Mouse (Mus musculus) A20 (cell line): ENCODE results near the gene Trim47.

Source experiments
- DNase-seq: peaks from one replicate; pipeline ENCODE4 v3.0.0-alpha.2; 2011; ENCODE audit warnings: low read depth, low spot score

The Trim47 gene

DNA sequence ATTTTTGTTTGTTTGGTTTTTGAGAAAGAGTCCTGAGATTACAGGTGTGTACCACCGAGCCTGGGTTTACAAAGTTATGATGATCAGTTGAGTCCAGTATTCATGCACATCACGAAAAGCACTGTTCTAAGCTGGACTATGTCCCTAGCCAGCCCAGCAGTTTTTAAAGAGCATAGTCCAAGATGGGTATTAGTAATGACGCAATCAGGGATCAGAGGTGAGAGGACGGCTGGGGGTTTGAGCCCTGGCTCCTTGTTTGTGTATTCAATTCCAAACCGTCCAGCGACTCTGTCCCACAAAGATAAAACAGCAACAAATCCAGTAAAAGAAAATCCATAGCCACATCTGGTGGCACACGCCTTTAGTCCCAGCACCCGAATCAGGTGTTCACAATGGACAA is 38.8 kb downstream of the Trim47 start:
- DNase-seq: no peak

DNA sequence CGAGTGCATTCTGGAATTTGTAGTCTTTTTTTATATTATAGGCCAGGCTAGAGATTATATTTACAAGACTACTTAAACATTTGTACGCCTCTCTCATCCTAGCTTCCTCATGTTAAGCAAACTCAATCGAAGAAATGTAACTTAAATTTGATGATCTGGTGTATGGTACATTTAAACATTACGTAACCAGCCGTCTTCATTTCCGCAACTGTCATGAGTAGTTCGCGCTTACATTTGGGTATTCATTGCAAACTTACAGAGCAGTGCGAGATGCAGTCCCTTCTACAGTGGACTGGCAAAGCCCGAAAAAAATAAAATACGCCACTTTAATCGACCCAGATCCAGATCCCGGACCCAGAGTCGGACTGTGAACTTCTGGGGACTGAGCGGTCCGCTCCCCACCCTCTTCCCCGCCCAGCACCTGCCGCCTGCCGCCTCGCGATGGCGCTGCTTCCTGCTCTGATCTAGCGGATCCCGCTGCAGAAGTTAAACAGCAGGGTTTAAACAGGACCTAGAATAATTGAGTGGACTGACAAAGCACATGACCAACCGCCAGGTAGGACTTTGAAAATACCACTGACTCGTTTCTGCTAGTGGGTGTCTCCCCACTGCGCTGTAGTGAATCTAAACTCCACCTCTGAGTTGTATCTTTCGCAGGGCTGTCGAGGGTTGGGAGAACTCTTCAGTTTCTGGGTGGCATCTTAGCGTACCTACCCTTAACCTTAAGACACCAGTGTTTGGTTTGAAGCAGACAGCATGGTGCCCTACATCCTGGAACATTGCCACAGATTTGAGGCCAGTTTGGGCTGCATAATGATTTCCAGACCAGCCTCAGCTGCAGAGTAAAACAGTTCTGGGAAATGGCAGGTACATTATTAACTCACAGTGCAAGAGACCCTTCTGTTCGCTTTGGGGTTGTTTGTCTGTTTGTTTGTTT is 39.5 kb downstream of the Trim47 start:
- peak; percentile 94 for DNase-seq

DNA sequence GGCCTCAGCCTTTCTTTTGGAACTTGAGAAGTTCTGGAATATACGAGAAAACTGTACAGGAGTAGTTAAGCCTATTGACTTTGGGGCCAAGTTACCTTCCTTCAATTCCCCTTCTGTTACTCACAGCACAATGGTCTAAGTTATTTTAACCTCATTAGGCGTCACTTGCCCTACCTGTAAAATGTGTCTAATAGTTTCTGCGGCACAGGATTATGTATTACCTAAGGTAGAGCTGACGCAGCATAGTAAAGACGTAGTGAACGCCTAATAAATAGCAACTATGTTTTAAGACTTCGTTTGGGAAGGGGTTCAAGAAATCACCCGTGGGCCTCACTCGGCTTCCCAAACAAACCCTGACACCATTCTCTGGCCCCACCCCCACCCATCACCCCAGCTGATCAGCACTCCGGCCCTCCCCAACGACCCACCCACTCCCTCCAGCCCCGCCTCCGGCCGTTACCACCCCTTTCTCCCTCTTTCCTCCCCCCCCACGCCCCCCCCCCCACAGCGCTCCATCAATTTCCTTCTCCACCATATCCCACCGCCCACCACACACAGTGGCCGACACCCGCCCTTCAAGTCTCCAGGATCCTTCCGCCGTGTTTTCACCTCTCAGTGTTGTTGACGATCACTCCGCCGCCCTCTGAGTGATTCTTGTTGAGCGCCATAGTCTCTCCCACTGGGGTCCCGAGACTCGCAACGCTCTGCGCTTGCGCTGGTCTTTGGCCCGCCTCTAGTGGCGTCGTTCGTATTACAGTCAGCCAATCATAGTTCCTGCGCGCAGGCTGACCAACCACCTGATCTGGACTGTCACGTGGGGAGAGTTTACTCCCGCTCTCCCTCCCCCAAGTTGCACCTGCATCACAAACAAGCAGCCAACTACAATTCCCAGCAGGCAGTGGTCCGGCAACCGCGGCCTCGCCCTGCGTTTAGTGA is 40.5 kb downstream of the Trim47 start, which contains the start of gene Wbp2:
TSS of gene Wbp2 (minus strand) at position 738 of the 936 bp plus-strand sequence.
- DNase-seq: peak; percentile 99

DNA sequence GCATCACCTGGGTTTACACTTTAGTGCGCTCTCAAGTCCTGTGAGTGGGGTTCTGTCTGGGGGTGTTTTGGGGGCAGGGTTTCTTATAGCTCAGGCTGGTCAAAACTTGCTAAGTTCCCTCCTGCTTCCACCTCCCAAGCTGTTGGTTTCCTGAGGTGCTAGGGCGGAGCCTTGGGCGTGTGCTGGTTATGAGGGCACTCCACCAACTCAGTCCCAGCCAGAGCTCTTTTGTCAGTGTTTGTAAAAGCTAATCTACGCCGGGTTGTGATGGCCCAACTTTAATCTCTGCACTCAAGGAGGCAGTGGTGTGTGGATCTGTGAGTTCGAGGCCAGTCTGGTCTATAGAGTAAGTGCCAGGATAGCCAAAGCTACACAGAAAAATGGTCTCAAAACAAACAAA is 42.8 kb downstream of the Trim47 start:
- DNase-seq: no peak

DNA sequence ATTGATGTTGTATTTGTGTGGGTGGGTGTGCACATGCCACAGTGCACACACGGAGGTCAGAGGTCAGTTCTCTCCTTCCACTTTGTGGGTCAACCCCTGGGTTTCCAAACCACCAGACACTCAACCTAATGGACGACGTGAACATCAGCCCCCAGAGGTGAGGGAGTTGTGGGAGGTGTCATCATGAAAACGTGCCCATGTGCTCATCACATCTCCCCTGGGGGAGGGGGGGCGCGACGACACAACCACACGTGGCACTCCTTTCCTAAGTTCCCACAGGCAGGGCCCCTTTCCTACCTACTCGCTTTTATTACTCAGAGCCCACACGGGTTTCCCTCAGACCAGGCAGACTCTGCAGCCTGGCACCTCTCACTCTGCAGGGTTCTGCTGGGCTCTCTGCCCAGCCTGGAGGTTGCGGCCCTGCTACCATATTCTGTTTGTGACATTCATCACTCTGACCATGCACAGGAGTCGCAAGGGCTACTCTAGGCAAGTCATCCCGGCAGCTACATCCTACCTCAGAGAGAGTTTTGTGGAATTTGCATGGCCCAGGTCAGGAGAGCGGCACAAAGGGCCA is 43.8 kb downstream of the Trim47 start:
- DNase-seq: no peak

DNA sequence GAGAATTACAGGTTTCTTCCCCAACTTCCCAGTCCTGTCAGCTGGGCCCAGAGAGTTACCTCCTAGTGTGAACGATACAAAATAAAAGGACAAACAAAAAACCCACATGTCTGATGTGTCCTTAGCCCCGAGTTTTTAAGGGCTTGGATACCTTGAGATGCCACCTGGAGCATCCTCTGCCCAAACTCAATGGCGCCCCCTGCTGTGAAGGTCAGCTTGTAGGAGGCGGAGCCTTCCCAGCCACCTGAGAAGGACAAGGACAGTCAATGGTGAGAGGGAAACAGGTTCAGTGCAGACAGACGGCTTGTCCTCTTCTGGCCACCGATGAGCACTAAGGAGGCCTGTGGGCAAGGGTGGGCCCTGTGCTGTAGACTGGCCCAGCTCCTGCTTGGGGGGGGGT is 45.9 kb downstream of the Trim47 start:
- DNase-seq: peak; percentile 59

DNA sequence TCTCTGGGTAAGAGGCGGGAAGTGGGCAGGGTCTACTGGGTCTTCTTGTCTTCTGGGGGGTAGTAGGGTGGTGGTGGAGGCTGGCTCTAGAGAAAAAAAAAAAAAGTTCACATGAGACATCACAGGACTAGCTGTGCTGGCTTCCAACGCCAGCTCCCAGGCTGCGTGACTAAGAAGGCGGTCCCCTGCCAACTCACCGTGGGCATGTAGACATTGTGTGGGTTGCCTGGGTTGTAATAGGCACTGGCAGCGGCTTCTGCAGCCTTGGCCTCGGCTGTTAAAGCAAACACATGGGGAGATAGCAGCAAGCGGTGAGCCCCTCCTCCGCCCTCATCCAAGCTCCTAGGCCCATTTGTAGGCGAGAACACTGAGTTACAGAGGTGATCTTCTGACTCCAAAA is 47.5 kb downstream of the Trim47 start:
- no peak for DNase-seq

DNA sequence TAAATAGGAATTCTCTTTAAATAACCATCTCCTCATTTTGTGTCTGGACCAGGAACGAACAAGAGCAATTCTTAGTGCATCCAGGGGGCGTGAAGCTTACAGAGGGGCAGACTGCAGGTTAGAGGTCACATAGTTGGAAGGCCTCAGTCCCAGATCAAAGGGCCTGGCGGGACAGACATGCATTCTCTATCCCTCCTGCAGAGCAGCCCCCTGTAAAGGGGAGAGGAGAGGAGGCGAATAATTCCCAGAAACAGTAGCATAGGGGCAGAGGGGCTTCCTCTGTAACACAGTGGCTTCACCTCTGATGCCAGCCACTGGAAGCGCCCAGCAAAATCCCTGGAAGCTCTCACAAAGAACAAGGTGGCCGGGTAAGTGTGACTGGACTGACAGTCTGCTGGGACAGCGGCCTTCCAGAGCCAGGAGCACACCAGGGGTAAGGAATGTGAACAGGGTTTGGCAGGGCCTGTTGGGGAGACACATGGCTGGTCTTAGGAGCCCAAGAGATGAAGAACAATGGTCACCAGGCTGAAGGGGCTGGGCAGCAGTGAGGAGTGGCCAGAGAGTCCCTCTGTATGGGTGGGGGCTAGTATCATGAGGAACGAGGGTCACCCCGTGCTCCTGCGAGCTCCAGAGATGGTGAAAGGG is 48.2 kb downstream of the Trim47 start:
- DNase-seq: no peak

DNA sequence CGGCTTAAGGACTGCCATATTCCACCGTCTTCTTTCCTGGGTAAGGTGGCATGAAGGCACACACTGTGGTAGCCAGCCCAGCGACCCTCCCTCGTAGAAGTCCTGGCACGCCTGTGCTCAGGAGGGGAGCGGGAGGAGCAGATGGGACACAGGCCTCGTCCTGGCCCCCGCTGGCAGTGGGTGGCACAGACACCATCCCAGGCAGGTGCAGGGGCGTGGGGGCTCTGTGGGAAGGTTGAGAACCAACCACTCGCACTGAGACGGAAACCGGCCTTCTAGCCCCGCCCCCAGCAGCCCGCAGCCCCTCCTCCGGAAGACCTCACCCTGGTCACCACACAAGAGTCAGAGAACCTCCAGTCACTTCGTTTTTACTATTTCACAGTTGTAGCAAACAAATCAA is 48.8 kb downstream of the Trim47 start:
- DNase-seq: no peak

DNA sequence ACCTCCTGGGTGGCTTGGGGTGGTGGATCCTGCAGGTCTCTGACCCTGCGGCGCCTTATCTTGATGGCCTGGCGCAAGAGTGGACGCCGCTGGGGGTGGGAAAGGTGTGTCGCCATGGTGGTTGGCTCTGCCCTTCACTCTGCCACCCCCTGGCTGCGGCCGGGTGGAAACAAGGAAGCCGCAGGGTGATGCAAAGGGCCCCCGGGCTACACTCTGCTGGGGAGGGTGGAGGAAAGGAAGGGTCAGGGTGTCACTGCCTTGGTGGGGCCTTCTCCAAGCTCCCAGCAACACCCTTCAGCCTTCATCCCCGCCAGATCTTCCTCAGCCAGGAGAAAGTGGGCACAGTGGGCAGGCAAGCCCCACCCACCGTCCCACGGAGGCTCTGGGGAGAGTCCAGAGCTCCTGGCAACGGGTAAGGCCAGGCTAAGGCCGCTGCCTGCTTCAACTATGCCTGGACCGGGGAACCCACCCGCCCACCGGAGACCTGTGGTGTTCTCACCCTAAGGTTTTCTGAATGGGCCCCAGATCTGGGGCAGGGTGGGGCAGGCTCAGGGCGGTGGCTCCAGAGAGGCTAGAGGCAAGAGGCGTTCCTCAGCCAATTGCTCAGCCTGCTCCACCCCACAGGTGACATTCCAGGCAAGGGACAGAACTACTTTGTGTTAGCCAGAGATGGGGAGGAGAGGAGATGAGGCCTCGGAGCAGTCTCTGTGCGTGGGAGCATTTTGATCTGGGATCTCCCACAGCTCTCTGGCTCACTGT is 49.4 kb downstream of the Trim47 start, which contains the start of gene Unc13d:
TSS of gene Unc13d (minus strand) at position 516 of the 759 bp plus-strand sequence.
- no peak for DNase-seq

DNA sequence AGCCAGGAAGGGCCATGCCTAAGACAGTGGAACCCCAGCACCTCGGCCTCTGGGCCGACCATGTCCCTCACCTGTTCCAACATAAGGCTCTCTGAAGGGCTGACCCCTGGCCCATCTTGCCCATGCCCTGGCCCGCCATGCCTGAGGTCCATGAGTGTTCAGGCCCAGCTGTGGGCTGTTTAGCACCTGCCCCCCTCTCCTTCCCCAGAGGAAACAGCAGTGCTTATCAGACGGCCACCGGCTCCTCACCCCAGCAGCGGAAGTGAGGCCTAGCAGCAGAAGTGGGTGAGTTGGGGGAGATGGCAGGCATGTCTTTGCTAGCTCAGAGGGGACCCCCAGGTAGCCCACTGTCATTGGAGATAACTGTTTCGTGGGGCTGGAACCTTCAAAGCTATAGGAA is 50.2 kb downstream of the Trim47 start:
- no peak for DNase-seq

DNA sequence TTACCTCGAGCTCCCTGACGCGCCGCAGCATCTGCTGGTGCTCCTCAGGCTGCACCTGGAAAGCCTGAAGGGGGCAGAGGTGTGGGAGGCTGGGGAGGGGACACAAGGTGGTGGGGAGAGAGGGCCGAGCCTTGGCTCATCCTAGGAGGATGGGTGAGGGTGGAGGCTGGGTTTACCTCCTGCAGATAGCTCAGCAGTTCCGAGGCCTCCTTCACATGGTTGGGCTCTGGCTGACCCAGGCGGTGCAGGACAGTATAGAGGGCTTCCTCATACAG is 50.8 kb downstream of the Trim47 start:
- no peak for DNase-seq

DNA sequence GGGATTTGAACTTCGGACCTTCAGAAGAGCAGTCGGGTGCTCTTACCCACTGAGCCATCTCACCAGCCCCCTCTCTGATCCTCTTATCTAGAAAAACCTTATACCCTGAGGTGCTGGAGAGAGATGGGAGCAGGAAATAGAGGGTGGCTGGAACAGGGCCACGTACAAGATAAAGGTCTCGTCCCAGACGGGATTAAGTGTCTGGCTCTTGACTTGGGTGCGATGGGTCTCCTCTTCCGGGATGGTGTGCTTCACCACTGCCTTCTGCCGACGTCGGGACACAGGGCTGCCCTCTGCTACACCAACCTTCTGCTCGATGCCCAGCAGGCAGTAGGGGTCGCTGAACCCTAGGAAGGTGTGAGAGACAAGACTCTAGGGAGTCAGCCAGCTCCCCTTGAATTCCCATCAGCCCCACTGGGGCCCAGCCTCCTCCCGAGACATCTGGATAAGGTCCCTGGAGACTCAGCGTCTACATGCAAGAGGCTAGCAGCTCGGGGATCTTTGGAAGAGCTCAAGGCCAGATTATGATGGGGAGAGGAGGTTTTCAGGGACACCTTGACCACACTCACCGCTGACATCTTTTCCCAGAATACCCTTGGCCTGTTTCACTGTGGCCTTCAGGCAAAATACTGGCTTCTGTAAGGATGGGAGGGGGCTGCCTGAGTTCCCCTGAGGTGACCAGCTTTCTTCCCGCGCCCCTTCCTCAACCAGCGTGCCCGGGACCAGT is 51.3 kb downstream of the Trim47 start:
- DNase-seq: no peak

DNA sequence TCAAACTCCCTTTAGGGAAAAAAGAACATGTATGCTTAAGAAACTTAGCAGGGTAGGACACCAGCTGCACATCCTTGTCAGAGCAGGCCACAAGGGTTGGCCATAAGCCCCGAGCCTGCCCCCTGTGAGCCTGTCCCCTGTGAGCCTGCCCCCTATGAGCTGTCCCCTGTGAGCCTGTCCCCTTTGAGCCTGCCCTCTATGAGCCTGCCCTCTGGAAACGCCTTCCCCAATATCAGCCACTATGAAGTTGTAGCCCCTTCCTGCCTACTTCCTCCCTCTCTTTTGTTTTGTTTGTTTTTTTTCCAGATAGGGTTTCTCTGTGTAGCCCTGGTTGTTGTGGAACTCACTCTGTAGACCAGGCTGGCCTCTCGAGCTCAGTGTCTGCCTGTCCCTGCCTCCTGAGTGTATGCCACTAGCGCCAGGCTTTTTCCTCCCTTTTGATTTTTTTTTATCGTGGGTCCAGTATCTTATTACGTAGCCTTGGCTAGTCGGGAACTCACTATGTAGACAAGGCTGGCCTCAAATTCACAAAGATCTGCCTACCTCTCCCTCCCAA is 52.5 kb downstream of the Trim47 start:
- DNase-seq: no peak

DNA sequence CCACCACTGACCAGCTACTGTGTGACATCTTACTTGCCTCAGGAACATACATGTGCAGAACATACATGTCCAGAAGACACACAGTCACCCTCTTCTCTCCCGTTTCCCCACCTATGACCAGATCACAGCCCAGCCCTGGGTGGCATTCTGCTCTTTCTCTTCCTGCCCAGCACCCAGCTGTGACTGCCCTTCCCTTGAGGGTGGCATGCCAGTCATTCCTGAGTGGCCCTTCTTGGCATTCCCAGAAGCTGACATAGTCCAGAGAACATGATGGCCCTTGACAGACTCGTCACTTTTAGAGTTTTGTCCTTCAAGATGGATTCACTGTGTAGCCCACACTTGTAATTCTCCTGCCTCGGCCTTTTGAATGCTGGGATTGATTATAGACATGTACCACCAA is 54.4 kb downstream of the Trim47 start:
- no peak for DNase-seq

DNA sequence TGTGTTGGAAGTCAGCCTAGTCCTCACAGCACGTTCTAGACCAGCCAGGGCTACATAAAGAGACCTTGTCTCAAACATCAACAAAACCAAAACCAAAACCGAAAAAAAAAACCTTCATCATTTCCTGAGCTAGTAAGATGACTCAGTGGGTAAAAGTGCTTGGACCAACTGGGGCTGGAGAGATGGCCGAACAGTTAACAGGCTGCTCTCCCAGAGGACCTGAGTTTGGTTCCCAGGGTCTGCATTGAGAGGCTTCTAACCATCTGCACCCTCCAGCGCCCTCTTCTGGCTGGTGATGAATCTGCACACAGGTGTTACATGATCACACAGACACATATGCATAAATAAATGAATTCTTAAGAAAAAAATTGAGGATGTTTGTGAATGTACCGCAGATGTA is 55.5 kb downstream of the Trim47 start:
- peak; percentile 73 for DNase-seq

DNA sequence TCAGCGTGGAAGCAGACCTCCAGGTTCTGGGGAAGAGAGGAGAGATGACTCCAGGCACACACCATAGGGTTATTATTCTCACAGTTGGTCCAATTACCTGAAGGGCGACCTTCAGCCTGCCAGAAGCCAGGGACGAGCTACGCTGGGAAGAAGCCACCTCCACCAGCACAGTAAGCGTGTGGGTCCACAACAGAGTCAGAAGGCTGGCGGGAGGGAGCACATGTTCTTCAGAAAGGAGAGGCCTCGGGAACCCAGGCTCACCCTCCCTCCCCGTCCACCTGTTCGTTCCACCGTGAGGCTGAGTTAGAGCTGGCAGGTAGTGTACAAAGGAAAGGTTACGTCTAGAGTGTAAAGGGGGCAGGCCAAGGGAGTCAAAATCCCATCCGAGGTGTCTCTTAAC is 61.7 kb downstream of the Trim47 start:
- no peak for DNase-seq

DNA sequence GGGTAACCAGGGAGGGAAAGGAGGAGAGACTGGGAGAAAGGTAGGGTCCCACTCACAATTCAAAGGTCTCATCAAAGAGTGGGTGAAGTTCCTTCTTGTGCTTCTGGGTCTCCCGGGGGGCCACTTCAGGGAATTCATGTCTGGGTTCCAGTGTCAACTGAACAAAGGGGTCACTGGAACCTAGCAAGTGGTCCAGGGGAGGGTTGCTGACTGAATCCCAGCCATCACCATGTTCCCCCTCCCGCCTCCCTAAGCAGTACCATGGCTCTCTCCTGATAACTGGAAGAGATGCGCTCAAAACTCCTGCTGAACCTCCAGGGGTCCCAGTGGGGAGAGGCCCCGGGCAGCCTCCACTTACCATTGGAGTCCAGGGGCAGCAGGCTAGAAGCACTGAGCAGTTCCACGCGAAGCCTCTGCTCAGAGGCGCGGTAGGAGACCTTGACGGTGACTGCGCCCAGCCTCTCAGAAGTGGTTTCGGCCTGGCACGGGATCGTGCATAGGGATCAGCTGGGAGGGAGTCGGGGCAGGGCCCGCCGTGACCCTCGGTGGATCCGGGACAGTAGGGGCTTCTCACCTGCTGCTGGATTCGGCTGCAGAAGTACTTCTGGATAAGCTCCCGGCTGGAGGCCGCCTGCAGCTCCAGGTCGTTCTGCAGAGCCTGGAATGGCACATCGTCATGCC is 62.7 kb downstream of the Trim47 start:
- no peak for DNase-seq

DNA sequence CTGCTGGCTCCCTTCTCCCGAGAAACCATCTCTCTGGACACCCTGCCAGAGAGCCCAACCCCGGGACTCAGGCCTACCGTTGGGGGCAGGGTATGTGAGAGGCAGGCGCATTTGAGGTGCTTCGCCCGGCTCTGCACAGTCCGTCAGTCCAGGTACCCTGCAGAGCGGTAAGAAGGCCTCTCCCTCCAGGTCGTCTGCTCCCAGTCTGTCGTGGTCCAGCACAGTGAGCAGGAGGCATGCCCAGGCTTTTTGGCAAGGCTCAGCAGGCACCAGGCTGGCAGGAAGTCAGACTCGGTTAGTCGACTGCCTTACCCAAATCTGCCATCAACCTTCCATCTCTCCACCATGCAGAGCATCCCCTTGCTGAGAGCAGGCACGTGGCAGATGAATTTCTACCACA is 63.4 kb downstream of the Trim47 start:
- no peak for DNase-seq
